Mouse (Mus musculus) liver, postnatal 0 days (tissue): ENCODE data around the gene Lpcat2b.

Source experiments
- CTCF ChIP-seq: sonication (generic); IDR thresholded peaks from 2 replicates; pipeline ENCODE4 v1.5.1; 2016; ENCODE audit warnings: antibody characterized with exemption, low read depth
- EP300 ChIP-seq: IDR thresholded peaks from 2 replicates; pipeline ENCODE4 v1.6.1; 2016; ENCODE audit warnings: antibody characterized with exemption, low read depth, mild to moderate bottlenecking

DNA sequence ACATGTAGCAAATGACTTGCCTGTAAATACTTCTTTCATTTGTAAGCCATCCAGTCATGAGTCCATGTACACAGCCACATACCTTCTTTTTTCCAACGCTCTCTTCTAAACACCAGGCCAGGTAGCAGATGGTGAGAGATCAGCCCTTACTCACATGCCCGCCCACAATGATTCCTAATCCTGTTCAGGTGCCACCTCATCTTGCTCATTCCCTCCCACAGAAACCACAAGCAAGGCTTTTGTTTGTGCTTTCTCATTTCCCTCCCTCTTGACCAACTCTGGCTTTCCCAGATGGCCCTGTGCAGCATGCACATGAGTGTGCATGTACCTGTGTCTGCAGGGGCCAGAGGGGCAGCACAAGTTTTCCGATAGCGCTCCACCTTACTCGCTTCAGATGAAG lies 18.9 kb downstream of the Lpcat2b start:
- no peak for TF ChIP-seq CTCF
- TF ChIP-seq EP300 = no peak
